Mouse (Mus musculus): ENCODE measurements at regions not wholly inside any gene's neighbourhood (a gene's known extent, or its start where the extent isn't known, plus 50 kb on each side); places are given as distances from the start of the nearest gene placed in this dataset.
"Not testable (repeated sequence)": the region's sequence is repeated elsewhere in the genome, so short reads cannot be mapped to it uniquely, and the experiment has no call there.

DNA sequence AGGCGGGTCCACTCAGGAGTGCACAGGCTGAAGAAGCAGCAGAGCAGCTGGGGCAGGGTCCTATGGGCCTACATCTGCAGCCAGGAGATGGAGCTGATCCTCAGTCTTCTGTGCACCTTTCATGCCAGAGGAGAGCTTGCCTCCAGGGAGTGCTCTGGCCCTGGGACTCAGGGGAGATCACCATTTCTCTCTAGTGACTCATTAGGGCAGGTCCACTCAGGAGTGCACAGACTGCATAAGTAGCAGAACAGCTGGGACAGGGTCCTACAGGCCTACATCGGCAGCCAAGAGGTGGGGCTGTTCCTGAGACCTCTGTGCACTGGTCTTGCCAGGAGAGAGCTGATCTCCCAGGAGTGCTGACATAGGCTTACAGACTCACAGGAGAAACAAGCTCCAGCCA, 159.4 kb upstream of the Gm21897 start:
- in situ Hi-C loops (cut with MseI, MboI): no loop called here

DNA sequence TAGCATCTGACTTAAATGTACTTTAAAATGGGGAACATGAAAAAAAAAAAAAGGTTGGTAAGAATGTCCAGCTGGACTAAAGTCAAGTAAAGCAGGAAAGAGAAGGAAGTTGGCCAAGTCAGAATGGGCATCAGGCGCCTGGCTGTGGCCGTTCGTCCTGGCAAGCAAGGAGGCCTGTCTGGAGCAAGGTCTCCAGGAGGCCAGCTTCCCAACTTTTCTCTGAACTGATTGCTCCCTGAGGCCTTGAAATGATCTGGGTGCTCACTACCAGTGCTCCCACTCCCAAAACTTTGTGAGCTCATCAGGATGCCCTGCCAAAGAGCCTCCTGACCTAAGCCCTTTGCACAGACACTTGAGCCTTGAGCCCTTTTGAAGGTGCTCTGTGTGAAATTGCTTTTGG, 141.7 kb upstream of the Gm21897 start:
- in situ Hi-C loops (cut with MseI, MboI): no loop called here

DNA sequence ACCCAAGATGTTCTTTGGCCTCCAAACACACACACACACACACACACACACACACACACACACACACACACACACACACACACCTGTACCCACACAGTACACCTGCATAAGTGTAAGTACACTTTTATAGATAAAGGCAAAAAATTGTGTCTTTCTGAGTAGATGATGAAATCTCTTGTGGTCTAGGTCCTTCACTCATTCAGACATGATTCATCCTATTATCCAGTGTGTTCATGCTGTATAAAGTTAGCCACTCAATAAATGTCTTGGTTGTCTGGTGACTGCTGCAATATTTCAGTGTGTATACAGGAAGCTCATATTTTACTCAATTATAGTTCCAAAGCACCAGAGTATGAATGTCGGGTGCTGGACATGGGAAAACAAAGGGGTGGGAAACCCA, 131.5 kb upstream of the Gm21897 start:
- in situ Hi-C loops (cut with MseI, MboI): no loop called here

DNA sequence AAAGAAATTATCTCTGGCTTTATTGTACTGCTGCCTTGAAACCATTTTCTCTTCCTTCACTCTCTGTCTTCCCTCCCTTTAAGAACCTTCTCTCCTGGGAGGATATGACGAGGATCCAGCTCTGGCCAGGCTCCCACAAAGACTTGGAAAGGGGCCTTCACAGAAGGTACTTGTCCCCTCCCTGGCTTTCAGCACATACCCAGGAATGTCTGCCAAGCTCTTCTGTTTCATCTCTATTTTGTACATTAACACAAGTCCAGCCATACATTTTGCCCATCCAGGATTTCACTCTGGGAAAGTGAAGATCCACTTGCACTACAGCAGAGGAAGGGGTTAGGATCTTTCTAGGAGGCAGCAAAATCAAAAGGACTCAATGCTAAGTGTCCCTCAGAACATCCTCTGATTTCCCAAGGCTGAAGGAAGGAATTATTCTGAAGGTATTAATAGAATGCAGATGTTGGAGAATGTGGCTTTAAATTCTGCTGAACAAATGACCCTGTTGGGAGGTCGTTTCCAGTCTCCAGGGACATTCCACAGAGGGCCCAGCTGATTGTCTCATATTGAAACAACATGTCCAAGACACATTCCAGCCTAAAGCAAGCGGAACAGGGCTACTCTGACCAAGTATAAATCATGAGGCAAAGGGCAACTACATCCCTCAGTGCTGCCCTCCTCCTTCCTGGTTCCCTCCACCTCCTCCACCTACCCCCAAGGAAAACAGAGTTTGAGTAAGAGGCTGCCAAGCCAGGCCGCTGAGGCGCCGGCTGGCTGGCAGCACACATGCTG, 122.1 kb upstream of the Gm21897 start:
- in situ Hi-C loops (cut with MseI, MboI): no loop called here

DNA sequence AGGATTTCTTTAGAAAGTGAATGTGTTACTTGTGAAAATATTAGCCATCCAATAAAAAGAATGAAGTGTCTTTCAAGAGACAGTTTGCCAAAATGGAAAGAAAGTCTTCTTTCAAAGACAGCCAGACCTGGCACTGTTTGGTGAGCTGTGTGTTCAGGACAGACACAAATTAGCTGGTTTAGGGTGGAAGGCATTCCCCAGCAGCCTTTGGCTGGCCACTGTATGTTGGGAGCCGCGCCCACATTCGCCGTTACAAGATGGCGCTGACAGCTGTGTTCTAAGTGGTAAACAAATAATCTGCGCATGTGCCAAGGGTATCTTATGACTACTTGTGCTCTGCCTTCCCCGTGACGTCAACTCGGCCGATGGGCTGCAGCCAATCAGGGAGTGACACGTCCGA, 121.3 kb upstream of the Gm21897 start:
- in situ Hi-C loops (cut with MseI, MboI): not testable (repeated sequence)

DNA sequence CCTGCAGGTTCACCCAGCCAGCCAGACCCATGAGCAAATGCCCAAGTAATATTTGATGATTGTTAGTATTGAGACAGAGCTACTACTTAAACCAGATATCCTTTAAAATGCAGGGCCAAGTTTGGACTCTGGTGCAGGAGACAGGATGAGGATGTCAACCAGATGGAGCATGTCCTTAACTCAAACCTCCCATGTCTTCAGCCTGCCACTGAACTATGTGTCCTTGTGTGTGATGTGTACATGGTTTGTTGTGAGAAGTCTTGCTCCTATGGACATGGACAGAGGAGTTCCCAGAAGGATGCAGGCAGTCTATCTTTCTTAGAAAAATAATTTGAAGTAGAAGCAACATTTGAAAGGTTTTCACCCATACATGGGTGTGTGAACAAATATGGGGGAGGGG, 120.4 kb upstream of the Gm21897 start:
- in situ Hi-C loops (cut with MseI, MboI): no loop called here

DNA sequence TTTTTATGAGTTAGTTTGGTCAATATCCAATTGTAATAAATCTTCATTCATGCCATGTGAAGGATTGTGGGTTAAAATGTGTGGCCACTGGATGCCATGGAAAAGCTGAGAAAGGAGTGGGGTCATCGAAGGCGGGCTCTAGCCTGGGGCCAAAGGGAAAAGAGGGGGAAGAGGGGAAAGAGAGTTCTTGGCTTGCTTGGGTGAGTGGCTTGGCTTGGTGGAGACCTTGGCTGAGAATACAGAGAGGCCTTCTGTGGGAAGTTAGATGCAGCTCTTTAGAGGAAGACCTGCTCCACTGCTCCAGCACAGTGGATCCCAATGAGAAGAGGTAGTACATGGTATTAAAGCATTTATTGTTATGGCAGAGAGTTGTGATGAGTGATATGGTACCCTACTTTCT, 101.3 kb upstream of the Gm21897 start:
- in situ Hi-C loops (cut with MseI, MboI): no loop called here

DNA sequence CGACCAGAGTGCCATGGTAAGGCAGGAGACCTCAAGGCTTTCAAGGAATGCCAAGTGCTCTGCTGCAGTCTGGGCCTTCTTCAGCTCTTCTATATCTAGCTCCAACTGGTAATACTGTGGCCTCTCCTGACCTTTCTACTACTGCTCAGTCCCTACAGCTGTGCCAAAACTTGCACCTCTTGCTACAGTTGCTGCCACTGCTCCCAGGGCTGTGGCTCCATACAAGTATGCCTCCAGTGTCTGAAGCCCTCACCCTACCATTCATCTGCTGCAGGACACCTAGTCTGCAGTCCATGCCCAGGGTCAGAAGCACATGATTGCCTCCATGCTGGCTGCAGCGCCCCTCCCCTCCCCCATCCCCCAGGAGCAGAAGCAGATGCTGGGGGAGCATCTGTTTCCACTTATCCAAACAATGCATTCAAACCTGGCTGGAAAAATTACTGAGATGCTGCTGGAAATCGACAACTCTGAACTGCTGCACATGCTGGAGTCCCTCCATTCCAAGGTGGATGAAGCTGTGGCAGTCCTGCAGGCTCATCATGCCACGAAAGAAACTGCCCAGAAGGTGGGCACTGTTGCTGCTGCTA, 96.2 kb upstream of the Gm21897 start:
- in situ Hi-C loops (cut with MseI, MboI): no loop called here

- in situ Hi-C loops (cut with MseI, MboI): no loop called here
Observed at GRCm38 (mm10) chr16:15237836-15238235, 79.4 kb upstream of the Gm21897 start.

DNA sequence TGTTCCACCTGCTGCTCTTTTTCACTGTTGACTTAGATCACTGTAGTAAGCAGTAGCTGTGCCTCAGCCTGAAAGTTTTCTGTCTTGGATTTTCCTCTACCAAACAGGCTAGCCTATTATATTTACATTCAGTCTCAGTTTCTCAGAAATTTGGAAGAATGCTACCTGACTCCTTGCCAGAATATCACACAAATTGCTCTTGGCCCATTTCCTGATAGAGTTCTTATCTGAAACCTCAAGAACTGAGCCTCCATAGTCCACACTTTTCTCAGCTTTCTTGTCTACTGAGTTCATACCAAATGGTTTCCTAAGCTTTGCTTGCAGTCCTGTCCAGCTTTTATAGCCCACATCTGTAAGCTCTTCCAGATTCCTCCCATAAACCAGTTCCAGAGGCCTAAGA, 78.8 kb upstream of the Gm21897 start:
- in situ Hi-C loops (cut with MseI, MboI): no loop called here

DNA sequence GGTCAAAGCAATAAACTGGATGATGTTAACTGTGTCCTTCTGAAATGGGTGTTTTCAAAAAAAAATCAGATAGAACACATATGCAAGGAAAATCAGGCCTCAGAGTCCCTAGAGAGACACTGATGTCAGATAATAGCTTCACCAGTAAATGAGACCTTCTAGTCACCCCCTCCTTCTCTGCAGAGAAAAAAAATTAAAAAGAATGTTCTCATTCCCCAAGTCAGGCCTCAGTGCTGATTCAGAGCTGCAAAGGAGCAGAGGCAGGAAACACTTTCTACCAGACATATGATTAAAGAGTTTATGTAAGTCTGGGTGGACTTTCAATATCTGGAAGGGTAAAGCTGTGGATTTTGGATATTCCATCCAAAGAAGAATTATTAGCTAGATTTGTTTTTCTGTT, 67.1 kb upstream of the Gm21897 start:
- in situ Hi-C loops (cut with MseI, MboI): no loop called here

DNA sequence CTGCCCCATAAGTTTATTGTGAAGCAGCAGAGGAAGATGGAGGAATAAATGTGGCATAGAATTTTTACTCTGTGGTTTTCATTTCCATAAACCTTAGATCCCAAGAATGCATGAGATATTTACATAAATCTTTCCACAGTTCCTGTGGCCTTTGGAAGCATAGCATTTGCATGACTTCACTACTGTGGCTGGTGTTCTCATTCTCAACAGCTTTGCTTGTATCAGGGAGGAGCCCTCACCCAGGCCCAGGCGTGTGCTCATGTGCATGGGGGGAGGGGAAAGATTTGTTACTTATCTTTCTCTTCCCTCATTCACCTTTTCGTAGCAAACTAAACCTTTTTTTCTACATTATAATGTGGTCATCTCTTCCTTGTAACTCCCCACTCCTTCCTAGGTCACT, 65.6 kb upstream of the Gm21897 start:
- in situ Hi-C loops (cut with MseI, MboI): no loop called here

DNA sequence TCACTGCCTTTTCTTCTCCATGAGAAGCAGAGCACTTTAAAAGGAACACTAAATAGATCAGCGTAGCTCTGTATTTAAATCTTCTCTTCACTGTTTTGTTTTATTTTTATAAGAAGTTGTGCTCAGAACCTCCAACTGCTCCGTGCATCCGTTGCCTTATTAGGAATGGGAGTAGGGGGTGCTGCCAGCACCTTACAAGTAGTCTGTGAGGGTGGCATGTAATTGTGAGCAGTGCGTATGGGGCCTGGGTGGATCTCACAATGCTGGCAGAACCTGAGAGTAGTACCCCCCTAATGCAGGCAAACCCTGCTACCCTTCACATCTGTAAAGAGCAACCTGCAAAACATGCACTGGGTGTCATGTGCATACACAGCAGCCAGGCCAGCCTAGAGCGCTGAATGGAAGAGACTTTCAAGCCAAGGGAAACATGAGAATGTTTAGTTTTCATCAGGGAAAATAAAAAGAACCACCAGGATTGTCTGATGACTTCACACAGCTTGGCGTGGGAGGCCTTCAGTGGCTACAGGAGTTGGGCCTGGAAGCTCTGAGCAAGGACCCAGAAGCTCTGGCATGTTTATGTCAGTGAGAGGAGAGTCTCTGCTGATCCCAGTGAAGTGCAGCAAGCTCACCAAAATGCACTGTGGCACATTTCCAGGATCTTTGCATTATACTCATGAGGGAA, 64.5 kb upstream of the Gm21897 start:
- in situ Hi-C loops (cut with MseI, MboI): no loop called here

GRCm38 (mm10) chr16:15253348-15253693, 63.9 kb upstream of the Gm21897 start:
- in situ Hi-C loops (cut with MseI, MboI): no loop called here

DNA sequence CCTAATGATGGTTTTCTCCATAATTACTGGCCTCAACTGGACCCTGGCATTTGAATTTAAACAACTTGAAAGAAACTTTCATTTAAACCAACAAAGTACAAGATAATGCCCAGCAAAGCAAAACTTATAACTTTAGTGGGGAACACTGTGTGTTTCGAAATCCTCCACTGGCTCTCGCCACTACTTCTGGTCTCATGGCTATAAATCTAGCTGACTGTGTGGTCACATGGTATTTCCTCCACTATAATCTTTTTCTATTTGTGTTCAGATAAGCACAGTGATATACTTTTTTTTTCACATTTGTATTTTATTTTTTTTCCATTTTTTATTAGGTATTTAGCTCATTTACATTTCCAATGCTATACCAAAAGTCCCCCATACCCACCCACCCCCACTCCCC, 62.6 kb upstream of the Gm21897 start:
- in situ Hi-C loops (cut with MseI, MboI): no loop called here

DNA sequence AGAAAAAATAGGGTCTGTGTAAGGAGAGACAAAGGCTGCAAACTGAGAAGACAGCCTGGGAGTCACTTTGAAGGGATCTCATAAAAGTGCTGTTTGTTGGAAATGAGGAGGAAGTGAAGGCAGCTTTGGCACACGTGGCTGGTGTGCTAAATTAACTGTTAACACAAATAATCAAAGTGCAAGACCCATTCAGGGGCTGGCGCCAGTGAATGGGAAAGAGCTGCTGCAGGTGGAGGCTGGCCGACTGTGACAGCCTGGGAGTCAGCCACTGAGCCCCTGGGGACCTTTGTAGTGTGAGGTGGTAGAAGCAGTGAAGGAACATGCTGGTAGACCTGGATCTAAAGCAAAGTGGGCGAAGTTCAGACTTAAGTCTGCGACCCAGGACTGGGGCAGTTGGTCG, 57.8 kb upstream of the Gm21897 start:
- in situ Hi-C loops (cut with MseI, MboI): no loop called here

GRCm38 (mm10) chr16:15260069-15260468, 57.2 kb upstream of the Gm21897 start:
- in situ Hi-C loops (cut with MseI, MboI): no loop called here
